Mouse (Mus musculus) left cerebral cortex, postnatal 4 days (tissue): ENCODE results near the gene Trip10. TPM values are rescaled to one million over a fixed set of nuclear protein-coding genes. Genes with fewer than 3 reads are reported as not detected.

Source experiments
- DNase-seq: peaks from one replicate; pipeline ENCODE4 v3.0.0-alpha.2; 2022
- intact Hi-C: fragments of 180-260 bp; cut with DNase I; formaldehyde crosslinking; loops from one replicate; pipeline ENCODE4 v1.15.1; 2025
- microRNA-seq: library from miRNA; unstranded; fragments of <30 nt; microRNA quantifications from one replicate; pipeline ENCODE4 v1.2.0, GENCODE M21; 2022
- total RNA-seq, 2 experiments: library from RNA; stranded (reverse); gene quantifications; 2 replicates each; pipeline ENCODE4 v1.2.3; 2021

Gene Trip10
- total RNA-seq, 2 experiments from 2014 or later: 5.1 to 6.1 TPM

- intact Hi-C loops: loop anchor here (5.0 kb wide), 1 partner anchor 37 kb away; no protein-coding TSS in a partner anchor
- no peak for DNase-seq
These were observed 40.9 kb downstream of the Trip10 start for GRCm38 (mm10) chr17:57290001-57290670.

- intact Hi-C loops: loop anchor here (5.0 kb wide), 1 partner anchor 37 kb away; no protein-coding TSS in a partner anchor
- DNase-seq: no peak
These were observed 41.4 kb downstream of the Trip10 start for GRCm38 (mm10) chr17:57290671-57291055.

- intact Hi-C loops: loop anchor here (5.0 kb wide), 1 partner anchor 35 kb away; no protein-coding TSS in a partner anchor
- no peak for DNase-seq
These were observed 43.0 kb downstream of the Trip10 start for GRCm38 (mm10) chr17:57292302-57292701.

GRCm38 (mm10) chr17:57292968-57293367, 43.7 kb downstream of the Trip10 start:
- intact Hi-C loops: loop anchor here (5.0 kb wide), 1 partner anchor 34 kb away; no protein-coding TSS in a partner anchor

GRCm38 (mm10) chr17:57295935-57296334, 46.7 kb downstream of the Trip10 start:
- intact Hi-C loops: no loop called here
- DNase-seq: no peak

More at GRCm38 (mm10) chr17:57292968-57293367, 43.7 kb downstream of the Trip10 start:
- DNase-seq: no peak

GRCm38 (mm10) chr17:57297040-57297439, 47.8 kb downstream of the Trip10 start:
- DNase-seq: no peak
- intact Hi-C loops: no loop called here

GRCm38 (mm10) chr17:57305593-57305992, 56.3 kb downstream of the Trip10 start:
- intact Hi-C loops: no loop called here
- DNase-seq: no peak

- DNase-seq: no peak
- intact Hi-C loops: no loop called here
These were observed 57.8 kb downstream of the Trip10 start for GRCm38 (mm10) chr17:57307074-57307473.

GRCm38 (mm10) chr17:57311801-57312200, 62.5 kb downstream of the Trip10 start:
- no peak for DNase-seq
- intact Hi-C loops: no loop called here

Small RNA genes lying within 50 kb of the gene (microRNA-seq; reads per million reads assigned to microRNA genes)
- not detected for gene Mir6978

Other genes starting within 250 kb of the Trip10 start
- not detected for gene Pspn, start 249.4 kb upstream of the Trip10 start, total RNA-seq
- 10 to 100 TPM; 50.8 to 51.0 TPM for gene Gtf2f1, start 238.2 kb upstream of the Trip10 start, total RNA-seq
- gene Gm17949, start 238.0 kb upstream of the Trip10 start, total RNA-seq: not detected
- 100 to 1,000 TPM; 140 to 144 TPM for gene Khsrp, start 217.9 kb upstream of the Trip10 start, total RNA-seq
- not detected for gene Slc25a41, start 207.8 kb upstream of the Trip10 start, total RNA-seq
- under 1 TPM; 0.40 to 0.97 TPM for gene Crb3, start 190.3 kb upstream of the Trip10 start, total RNA-seq
- gene Slc25a23, start 189.6 kb upstream of the Trip10 start, total RNA-seq: 100 to 1,000 TPM; 188 to 219 TPM
- gene Dennd1c, start 170.9 kb upstream of the Trip10 start, total RNA-seq: 1 to 10 TPM; 1.2 to 1.4 TPM
- gene Tubb4a, start 161.7 kb upstream of the Trip10 start, total RNA-seq: 100 to 1,000 TPM; 308 to 337 TPM
- gene Tnfsf9, start 144.1 kb upstream of the Trip10 start, total RNA-seq: 1 to 10 TPM; 1.7 to 2.0 TPM
- gene Cd70, start 99.7 kb upstream of the Trip10 start, total RNA-seq: not detected
- gene Tnfsf14, start 55.3 kb upstream of the Trip10 start, total RNA-seq: not detected
- gene C3, start 21.3 kb upstream of the Trip10 start, total RNA-seq: 1 to 10 TPM in 1 of 2 experiments, under 1 TPM in 1; 0.46 to 1.2 TPM
- gene Gpr108, start 1.0 kb upstream of the Trip10 start, total RNA-seq: 10 to 100 TPM; 11.7 to 12.6 TPM
- gene Vav1, start 29.6 kb downstream of the Trip10 start, total RNA-seq: 1 to 10 TPM; 2.1 to 2.3 TPM
- gene Adgre1, start 109.2 kb downstream of the Trip10 start, total RNA-seq: 1 to 10 TPM; 3.3 to 3.7 TPM